Mouse (Mus musculus): ENCODE measurements around the gene Mndal. TPM values are rescaled to one million over a fixed set of nuclear protein-coding genes. Genes with fewer than 3 reads are reported as not detected.
A peak's percentile ranks its signal among the peaks of the same experiment; 100 is the strongest.
"Not testable (repeated sequence)": the region's sequence is repeated elsewhere in the genome, so short reads cannot be mapped to it uniquely, and the experiment has no call there.

The Mndal gene
- total RNA-seq (2014; rRNA removed) (0.68 and 2.3 TPM in 2 replicates), polyA plus RNA-seq (2015; fragmentation: Nextera tagmentation; extraction: Ambion mirVana) (2.8 and 3.7 TPM in 2 replicates)

DNA sequence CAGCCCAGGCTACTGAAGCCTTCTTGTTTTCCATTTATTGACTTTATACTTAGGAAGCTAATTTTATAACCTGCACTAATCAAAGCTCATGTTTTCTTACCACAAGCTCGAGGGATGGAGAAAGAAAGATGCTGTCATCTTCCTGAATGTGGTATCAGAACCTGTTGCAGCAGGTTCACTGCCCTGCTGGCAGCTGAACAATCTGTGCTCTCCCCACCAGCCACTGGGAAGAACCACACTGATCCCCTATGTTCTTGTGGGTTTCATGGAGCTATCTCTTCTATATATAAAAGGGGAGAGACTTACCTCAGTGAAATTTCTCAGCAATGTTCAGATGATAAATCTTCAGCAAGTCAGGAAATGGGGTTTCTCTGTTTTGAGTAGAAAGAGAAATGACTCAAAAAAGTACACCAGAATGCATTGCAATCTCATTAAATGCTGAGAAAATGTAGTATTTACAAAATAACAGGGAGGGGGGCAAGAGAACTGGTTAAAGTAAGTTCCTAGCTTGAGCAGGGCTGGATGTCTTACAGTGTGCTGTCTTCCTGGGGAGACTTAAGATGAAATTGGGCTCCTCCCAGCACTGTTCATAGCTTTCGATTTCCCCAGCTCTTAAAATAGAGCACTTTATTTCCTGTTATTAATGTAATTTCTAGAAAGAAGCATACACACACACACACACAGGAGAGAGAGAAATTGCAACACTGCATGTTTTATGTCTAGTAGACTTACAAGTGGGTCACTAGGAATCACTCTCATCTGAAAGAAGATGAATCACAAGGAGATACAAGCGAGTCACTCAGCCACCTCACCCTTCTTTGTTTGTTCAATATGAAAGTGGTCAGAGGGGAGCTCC, at the start of gene Mndal, which contains the start of gene Ifi203:
Mndal (minus strand) TSS at position 568 of the 856 bp plus-strand sequence.
Ifi203 (minus strand) TSS at position 749 of the 856 bp plus-strand sequence.
- H3K4me2 ChIP-seq (ENCODE audit: low read depth, low read length); H3K4me3 ChIP-seq (ENCODE audit: low read length); DNase-seq (ENCODE audit: low spot score); H3K27me3 ChIP-seq (ENCODE audit: insufficient read depth, low read length); H3K9me3 ChIP-seq (ENCODE audit: low read length); H3K9ac ChIP-seq (replicated peaks; ENCODE audit: low read length); H3K27ac ChIP-seq; ATAC-seq; H3K36me3 ChIP-seq (ENCODE audit: insufficient read depth, low read length); H3K4me1 ChIP-seq (ENCODE audit: insufficient read depth, low read length): not testable (repeated sequence)
- WGBS: 62% methylated on average over 3 of the region's 3 CpGs

DNA sequence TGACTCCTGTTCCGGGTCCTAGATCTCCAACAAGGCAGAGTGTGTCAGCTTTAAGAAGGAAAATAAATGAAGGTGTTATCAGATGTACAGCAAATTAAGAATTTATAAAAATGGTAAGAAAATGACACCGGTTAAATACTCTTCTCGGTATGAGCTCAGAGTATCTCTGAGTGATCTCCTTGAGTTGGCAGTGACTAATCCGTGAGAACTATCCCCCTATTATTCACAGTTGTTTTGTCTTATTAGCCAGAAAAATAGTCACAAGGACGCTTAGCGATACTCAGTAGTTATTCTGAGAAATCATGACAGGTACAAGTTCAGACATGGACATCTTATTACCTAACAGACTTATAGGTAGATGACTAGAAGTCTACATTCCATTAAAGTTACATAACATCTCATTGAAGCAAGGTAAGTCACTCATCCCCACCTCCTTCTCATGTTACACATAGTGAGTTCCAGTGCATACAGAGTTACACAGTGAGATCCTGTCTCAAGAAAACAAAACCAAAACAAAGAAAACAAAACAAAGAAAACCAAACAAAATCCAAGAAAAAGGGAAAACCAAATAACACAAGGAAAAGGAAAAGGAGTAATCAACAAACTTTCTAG, 40.5 kb upstream of the Mndal start, which contains the start of gene Ifi202b:
Ifi202b (minus strand) TSS at position 51 of the 612 bp plus-strand sequence.
- H3K27me3 ChIP-seq (ENCODE audit: insufficient read depth, low read length): not testable (repeated sequence)
- 82% methylated on average over 6 of the region's 6 CpGs for WGBS

DNA sequence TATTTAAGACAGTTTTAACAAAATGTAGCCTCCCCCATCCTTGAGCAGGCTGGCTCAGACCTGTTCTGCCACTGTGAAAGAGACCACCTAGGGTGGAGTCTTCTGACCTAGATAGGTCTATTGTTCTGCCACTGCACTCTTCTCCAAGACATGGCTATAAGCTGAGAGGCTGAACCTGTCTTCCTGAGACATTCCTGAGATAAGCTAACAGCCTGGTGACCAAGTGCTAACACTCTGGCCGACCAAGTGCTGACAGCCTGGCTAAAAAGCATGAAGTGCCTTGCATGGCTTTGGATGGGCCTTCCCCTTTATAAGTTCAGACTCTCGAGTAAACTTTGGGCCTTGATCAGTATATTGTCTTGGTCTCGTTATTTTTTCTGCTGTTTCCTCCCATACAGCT, 38.7 kb upstream of the Mndal start:
- H3K27ac ChIP-seq; H3K9me3 ChIP-seq (ENCODE audit: low read length); H3K27me3 ChIP-seq (ENCODE audit: insufficient read depth, low read length); H3K4me1 ChIP-seq (ENCODE audit: insufficient read depth, low read length); H3K9ac ChIP-seq (replicated peaks; ENCODE audit: low read length); H3K36me3 ChIP-seq (ENCODE audit: insufficient read depth, low read length); ATAC-seq; H3K4me2 ChIP-seq (ENCODE audit: low read depth, low read length); H3K4me3 ChIP-seq (ENCODE audit: low read length); DNase-seq (ENCODE audit: low spot score): not testable (repeated sequence)
- WGBS: 52% methylated on average over 3 of the region's 3 CpGs

More for the DNA sequence above, 40.5 kb upstream of the Mndal start, which contains the start of gene Ifi202b:
- not testable (repeated sequence) for H3K36me3 ChIP-seq (ENCODE audit: insufficient read depth, low read length); DNase-seq (ENCODE audit: low spot score); H3K4me1 ChIP-seq (ENCODE audit: insufficient read depth, low read length); ATAC-seq; H3K9me3 ChIP-seq (ENCODE audit: low read length); H3K27ac ChIP-seq; H3K4me2 ChIP-seq (ENCODE audit: low read depth, low read length); H3K4me3 ChIP-seq (ENCODE audit: low read length); H3K9ac ChIP-seq (replicated peaks; ENCODE audit: low read length)

DNA sequence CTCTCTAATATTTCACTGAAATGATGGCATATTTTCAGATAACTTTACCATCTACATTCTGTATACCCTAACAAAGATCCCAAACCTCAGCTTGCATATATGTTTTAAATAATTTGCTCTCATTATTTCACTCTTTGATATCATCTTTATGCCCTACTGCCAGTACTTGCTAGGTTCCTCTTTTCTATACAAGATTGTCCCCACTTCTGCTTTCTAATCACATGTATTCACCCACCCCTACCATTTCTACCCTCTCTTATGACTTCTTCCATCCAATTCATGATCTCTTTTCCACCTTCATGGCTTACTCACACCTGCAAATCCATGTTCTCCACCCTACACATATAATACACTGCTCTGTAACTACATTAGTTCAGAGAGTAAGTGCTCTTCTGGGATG, 35.3 kb upstream of the Mndal start:
- no peak overlapping the region for H3K9ac ChIP-seq (replicated peaks; ENCODE audit: low read length)
- H3K4me3 ChIP-seq (ENCODE audit: low read length): no peak overlapping the region
- ATAC-seq: no peak
- TF ChIP-seq CTCF (IDR thresholded peaks at IDR 0.05; ENCODE audit: low read depth): no peak
- no peak overlapping the region for H3K4me2 ChIP-seq (ENCODE audit: low read depth, low read length)
- no peak overlapping the region for H3K27ac ChIP-seq
- DNase-seq (ENCODE audit: low spot score): no peak
- H3K9me3 ChIP-seq (ENCODE audit: low read length): no peaks in the 10 kb centered on the region
- no peaks in the 10 kb centered on the region for H3K36me3 ChIP-seq (ENCODE audit: insufficient read depth, low read length)
- no peaks in the 10 kb centered on the region for H3K4me1 ChIP-seq (ENCODE audit: insufficient read depth, low read length)
- H3K27me3 ChIP-seq (ENCODE audit: insufficient read depth, low read length): no peaks in the 10 kb centered on the region

DNA sequence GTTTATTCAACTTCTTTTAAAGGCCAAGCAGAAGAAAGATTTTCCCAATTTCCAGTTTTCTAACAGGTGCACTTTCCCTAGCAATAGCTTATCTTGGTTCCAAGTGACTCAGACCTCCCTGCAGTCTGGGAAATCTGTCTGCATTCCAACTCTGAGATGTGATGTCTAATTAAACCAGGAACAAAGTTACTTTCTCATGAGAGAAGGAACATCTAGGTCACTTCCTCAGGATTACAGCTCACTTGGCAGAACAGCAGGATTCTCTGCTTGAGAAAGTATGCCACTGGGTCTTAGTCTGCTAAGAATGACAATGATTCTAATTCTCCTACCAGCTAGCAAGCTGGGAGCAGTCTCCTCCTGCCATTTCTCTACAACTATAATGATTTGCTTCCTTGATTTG, 30.8 kb upstream of the Mndal start:
- ATAC-seq: no peak
- Histone ChIP-seq H3K9me3 (ENCODE audit: low read length) (no peaks in the 10 kb centered on the region), H3K36me3 (ENCODE audit: insufficient read depth, low read length) (no peaks in the 10 kb centered on the region), H3K4me1 (ENCODE audit: insufficient read depth, low read length) (no peaks in the 10 kb centered on the region), H3K27me3 (ENCODE audit: insufficient read depth, low read length) (no peaks in the 10 kb centered on the region), H3K4me2 (ENCODE audit: low read depth, low read length) (no peak overlapping the region), H3K27ac (no peak overlapping the region), H3K9ac (replicated peaks; ENCODE audit: low read length) (no peak overlapping the region), H3K4me3 (ENCODE audit: low read length) (no peak overlapping the region)
- no peak for TF ChIP-seq CTCF (IDR thresholded peaks at IDR 0.05; ENCODE audit: low read depth)
- DNase-seq (ENCODE audit: low spot score): peak; percentile 3

DNA sequence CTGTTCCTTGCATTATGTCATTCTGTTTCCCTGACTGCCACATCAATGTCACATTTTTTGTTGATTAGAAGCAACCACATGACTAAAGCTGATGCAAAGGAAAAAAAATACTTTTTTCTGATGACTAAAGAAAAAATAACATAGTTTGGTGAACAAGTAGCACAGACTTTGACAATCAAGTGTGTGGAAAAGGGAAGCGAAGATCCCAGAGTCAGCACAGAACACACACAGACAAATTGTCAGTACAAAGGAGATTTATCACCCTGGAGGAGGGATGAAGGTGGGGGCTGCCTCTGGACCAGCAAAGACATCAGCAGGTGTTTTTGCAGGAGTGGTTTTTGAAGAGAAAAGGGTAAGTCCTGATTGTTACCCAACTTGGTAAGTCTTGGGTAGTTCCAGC, 19.2 kb upstream of the Mndal start:
- not testable (repeated sequence) for H3K4me1 ChIP-seq (ENCODE audit: insufficient read depth, low read length); H3K4me3 ChIP-seq (ENCODE audit: low read length); ATAC-seq; DNase-seq (ENCODE audit: low spot score); H3K27ac ChIP-seq; H3K27me3 ChIP-seq (ENCODE audit: insufficient read depth, low read length); H3K4me2 ChIP-seq (ENCODE audit: low read depth, low read length); H3K9ac ChIP-seq (replicated peaks; ENCODE audit: low read length); H3K36me3 ChIP-seq (ENCODE audit: insufficient read depth, low read length); H3K9me3 ChIP-seq (ENCODE audit: low read length)
- WGBS: 93% methylated on average over 1 of the region's 1 CpGs

DNA sequence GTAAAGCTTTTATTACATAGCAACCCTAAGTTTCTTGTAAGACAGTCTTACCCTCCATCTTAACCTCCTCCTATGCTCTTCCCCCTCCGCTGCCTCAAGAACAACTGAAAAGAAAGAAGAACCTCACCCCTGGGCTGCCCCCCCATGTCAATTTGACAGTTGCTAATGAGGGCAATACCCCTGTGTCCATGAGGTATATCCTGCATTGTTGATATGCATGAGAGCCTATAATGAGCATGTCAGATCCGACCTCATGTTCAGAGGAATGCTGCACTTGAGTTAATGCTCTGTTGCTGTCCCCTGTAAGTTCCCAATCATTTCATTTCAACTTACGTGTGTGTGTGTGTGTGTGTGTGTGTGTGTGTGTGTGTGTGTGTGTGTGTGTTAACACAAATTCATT, 17.7 kb upstream of the Mndal start:
- H3K4me3 ChIP-seq (ENCODE audit: low read length); H3K4me1 ChIP-seq (ENCODE audit: insufficient read depth, low read length); H3K36me3 ChIP-seq (ENCODE audit: insufficient read depth, low read length); H3K27ac ChIP-seq; ATAC-seq; H3K27me3 ChIP-seq (ENCODE audit: insufficient read depth, low read length); H3K9me3 ChIP-seq (ENCODE audit: low read length); H3K4me2 ChIP-seq (ENCODE audit: low read depth, low read length); H3K9ac ChIP-seq (replicated peaks; ENCODE audit: low read length); DNase-seq (ENCODE audit: low spot score): not testable (repeated sequence)
- 41% methylated on average over 3 of the region's 3 CpGs for WGBS

DNA sequence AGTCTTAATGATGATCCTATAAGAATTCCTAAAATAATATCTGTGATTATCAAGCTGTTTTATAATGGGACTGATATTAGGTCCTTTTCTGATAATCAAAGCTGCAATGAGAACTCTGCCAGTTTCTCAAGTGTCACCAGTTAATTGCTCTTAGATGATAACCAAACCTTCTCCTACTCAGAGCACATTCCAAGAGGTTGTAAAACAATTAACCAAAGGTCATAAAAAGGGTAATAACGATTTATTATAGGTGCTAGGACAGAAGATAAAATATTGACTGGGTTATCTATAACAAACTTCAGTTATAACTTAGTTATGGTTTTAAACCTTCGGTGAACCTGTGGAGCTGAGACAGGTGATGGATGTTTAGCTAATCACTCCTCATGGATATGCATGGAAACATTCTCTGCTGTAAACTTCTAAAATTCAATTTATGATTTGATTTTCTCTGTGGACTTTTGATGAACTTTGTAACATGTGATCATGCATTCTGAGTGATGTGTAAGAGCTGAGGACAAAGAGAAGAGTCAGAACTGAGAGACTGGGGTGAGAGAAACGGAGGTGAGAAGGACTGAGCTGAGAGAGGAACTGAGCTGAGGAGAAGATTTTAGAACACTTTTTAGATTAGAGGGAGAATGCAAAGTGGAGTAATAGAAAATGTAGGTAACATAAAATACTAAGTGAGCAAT, 13.7 kb upstream of the Mndal start:
- H3K9me3 ChIP-seq (ENCODE audit: low read length); H3K4me2 ChIP-seq (ENCODE audit: low read depth, low read length); H3K4me1 ChIP-seq (ENCODE audit: insufficient read depth, low read length); H3K36me3 ChIP-seq (ENCODE audit: insufficient read depth, low read length); ATAC-seq; H3K27me3 ChIP-seq (ENCODE audit: insufficient read depth, low read length); H3K4me3 ChIP-seq (ENCODE audit: low read length); H3K27ac ChIP-seq; DNase-seq (ENCODE audit: low spot score); H3K9ac ChIP-seq (replicated peaks; ENCODE audit: low read length): not testable (repeated sequence)
- 73% methylated on average over 3 of the region's 3 CpGs for WGBS

Measured in hindbrain, postnatal 0 days (tissue).